Mouse (Mus musculus) CH12.LX (cell line): Measurements from ENCODE around the gene Adam8.

Source experiments
- BHLHE40 ChIP-seq: IDR thresholded peaks from 2 replicates; pipeline ENCODE4 v1.6.1; 2011; ENCODE audit warnings: mild to moderate bottlenecking, low read depth, low read length, improper control_type of control experiment
- NRF1 ChIP-seq: IDR thresholded peaks from 2 replicates; pipeline ENCODE4 v1.6.1; 2014; ENCODE audit warnings: low read depth, mild to moderate bottlenecking, inconsistent platforms, low read length, improper control_type of control experiment, moderate library complexity
- POLR2A ChIP-seq: IDR thresholded peaks from 2 replicates; pipeline ENCODE4 v1.6.1; 2011; ENCODE audit warnings: low read depth, mild to moderate bottlenecking, improper control_type of control experiment, low read length
- ZC3H11A ChIP-seq: IDR thresholded peaks from 2 replicates; pipeline ENCODE4 v1.6.1; 2012; ENCODE audit warnings: low read depth, mild to moderate bottlenecking, inconsistent platforms, low read length, improper control_type of control experiment

DNA sequence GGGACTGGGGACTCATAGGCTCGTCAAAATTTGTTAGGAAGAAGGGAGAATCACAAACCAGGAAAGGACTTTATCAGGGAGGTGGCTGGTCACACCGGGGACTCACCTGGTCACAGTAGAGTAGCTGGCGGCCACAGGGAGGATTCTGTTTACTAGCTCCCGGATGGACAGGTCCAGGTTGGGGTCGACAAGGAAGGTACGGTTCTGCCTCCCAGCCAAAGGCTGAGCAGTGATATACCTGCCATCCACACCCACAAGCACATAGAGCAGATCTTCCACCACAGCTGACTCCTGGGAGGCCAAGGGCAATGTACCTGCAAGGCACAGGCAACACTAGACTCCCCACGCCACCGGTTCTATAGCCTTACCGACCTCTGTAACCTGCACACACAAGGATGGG, 15.4 kb upstream of the Adam8 start:
- no peak for TF ChIP-seq POLR2A
- TF ChIP-seq ZC3H11A: no peak
- no peak for TF ChIP-seq BHLHE40
- no peak for TF ChIP-seq NRF1
